Mouse (Mus musculus): ENCODE results near the gene Atf4.

The Atf4 gene

DNA sequence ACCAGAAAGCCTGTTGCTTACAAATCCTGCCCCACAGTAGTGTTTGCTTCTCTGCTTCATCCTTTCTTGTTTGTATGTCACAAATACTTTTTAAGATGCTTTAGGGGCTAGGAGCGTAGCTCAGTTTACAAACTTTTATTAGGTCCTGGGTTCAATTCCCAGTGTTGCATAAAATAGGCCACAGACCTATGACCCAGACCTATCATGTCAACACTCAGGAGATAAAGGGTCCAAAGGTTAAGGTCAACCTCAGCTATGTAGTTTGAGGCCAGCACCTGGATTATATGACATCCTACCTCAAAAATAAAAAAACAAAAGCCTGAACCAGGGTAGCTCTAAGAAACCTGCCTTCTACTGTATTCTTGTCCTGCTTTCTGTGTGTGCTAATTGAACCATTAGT is 6.4 kb upstream of the Atf4 start:
- no peak for ATAC-seq (ENCODE audit: insufficient number of reproducible peaks, low FRiP score, low TSS enrichment)

DNA sequence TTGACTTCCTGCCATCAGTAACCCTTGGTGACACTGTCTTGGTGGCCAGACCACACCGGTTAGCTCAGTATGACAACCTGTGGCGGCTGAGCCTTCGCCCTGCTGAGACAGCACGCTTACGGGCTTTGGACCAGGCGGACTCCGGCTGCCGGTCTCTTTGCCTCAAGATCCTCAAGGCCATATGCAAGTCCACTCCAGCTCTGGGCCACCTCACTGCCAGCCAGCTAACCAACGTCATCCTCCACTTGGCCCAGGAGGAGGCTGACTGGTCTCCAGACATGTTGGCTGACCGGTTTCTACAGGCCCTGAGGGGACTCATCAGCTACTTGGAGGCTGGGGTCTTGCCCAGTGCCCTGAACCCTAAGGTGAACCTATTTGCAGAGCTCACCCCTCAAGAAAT is 5.3 kb upstream of the Atf4 start:
- ATAC-seq (ENCODE audit: insufficient number of reproducible peaks, low FRiP score, low TSS enrichment), result no peak

DNA sequence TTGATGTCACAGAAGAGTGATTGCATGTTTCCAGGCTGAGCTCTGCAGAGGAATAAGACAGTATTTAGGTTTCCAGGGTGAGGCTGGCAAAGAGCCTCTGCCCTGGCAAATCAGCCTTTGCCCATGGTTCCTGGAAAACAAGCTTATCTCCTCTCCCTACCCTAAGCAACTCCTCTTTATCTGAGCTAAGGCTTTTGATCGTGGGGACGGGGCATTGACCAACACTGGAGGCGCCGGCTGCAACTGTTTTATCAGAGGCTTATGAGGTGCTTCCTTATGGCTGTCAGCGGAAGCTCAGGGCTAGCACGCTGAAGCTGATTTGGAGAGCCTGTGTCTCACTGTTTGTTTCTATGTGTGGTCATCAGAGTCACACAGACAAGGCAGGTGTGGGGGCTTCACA is 4.4 kb upstream of the Atf4 start:
- no peak for ATAC-seq (ENCODE audit: insufficient number of reproducible peaks, low FRiP score, low TSS enrichment)

DNA sequence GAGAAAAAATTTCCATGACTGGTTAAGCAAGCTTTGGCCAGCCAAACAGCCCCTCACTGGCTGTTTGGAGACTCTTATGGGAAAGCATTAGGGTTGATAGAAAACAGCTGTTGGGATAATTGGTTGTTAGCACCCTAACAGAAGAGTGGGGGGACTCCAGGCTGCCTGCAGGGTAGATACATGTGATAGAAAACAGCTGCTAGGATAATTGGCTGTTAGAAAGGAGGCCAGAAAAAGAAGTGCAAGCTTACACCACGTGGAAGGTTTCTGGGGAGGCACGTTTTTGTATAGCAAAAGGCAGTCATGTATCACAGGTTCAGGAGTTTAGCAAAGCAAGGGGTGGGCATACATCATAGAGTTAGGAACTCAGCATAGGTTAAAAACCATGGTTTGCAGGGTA is 1.5 kb upstream of the Atf4 start:
- ATAC-seq (ENCODE audit: insufficient number of reproducible peaks, low FRiP score, low TSS enrichment), result no peak

DNA sequence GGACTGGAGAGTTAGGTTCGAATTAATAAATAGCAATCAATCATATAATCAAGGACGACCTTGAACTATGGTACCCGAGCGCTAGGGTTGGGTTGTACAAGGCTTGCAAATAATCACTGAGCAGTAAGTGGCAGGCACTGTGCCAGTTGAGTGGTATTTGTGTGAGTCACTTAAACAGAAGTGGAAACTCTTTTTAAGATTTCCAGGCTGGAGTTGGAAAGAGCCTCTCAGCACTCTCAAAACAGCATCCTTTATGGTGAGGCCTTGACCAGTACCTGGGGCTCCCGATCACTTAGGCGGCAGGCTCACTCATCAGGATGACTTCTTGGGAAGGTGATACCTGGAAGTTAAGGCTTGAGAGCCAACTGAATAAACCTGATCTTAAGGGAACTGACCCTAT is 777 bp upstream of the Atf4 start:
- no peak for ATAC-seq (ENCODE audit: insufficient number of reproducible peaks, low FRiP score, low TSS enrichment)

DNA sequence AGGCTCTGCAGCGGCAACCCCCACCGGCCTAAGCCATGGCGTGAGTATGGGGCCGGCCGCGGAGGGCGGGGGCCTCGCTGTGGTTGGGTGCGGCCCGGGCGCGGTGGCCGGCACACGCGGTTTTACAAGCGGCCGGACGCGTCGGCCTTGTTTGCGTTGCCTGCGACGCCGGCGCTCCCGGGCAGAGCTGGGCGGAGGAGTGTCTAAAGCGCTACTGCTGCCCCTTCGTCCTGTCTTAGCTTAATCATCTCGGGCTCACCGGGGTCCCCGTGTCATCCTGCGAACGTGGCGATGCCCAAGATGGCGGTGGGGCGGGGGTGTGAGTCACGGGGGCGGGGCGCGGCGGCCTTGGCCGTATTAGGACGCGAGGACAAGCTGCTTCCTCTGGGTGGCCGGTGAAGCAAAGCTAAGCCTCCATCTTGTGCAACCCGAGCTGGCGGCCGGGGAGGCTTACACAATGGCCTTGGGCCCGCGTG is 700 bp downstream of the Atf4 start:
- peak; percentile 7; the same call in 1 of the 2 replicates for ATAC-seq (ENCODE audit: insufficient number of reproducible peaks, low FRiP score, low TSS enrichment)

DNA sequence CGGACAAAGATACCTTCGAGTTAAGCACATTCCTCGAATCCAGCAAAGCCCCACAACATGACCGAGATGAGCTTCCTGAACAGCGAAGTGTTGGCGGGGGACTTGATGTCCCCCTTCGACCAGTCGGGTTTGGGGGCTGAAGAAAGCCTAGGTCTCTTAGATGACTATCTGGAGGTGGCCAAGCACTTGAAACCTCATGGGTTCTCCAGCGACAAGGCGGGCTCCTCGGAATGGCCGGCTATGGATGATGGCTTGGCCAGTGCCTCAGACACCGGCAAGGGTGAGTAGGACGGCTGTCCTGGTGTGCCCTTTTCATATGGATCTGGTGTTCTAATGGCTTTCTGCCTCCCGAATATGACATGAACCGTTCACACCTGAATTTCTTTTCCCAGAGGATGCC is 1.3 kb downstream of the Atf4 start:
- no peak for ATAC-seq (ENCODE audit: insufficient number of reproducible peaks, low FRiP score, low TSS enrichment)

DNA sequence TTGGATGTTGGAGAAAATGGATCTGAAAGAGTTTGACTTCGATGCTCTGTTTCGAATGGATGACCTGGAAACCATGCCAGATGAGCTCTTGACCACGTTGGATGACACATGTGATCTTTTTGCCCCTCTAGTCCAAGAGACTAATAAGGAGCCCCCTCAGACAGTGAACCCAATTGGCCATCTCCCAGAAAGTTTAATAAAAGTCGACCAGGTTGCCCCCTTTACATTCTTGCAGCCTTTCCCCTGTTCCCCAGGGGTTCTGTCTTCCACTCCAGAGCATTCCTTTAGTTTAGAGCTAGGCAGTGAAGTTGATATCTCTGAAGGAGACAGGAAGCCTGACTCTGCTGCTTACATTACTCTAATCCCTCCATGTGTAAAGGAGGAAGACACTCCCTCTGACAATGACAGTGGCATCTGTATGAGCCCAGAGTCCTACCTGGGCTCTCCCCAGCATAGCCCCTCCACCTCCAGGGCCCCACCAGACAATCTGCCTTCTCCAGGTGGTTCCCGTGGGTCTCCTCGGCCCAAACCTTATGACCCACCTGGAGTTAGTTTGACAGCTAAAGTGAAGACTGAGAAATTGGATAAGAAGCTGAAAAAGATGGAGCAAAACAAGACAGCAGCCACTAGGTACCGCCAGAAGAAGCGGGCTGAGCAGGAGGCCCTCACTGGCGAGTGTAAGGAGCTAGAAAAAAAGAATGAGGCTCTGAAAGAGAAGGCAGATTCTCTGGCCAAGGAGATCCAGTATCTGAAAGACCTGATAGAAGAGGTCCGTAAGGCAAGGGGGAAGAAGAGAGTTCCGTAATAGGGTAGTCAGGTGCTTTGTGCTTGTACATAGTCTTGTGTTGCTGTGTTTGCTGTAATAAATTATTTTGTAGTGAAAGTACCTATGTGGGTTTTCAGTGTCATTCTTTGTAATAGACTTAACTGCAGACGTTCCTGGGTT is 1.9 kb downstream of the Atf4 start:
- ATAC-seq (ENCODE audit: insufficient number of reproducible peaks, low FRiP score, low TSS enrichment), result no peak

DNA sequence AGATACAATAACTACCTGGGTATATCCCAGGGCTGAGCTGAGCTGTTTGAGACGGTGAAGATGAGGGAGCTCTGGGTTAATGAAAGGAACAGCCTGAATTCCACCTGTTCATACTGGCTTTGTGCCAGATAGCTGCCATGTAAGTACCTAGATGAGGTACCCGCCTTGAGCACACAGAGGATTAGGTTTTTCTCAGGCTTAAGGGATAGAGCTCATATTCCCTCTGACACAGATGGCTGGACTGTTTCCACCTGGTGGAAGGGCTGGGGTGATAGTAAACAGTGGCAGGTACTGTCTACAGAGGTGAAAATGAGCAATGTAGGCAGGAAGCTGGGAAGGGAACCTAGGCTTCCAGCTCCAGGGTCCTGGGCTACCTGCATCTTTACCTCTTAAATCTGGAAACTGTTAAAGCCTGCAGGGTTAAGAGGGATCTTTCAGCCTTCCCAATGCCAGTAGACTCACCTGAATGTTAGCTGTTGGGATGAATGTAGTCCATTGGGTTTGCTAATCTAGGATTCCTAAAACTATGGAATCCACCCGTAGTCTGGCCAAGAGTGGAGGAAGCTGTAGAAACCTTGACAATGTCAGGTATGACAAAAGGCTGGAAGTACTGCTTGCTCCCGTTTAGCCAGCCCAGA is 2.7 kb downstream of the Atf4 start:
- ATAC-seq (ENCODE audit: insufficient number of reproducible peaks, low FRiP score, low TSS enrichment), result no peak

DNA sequence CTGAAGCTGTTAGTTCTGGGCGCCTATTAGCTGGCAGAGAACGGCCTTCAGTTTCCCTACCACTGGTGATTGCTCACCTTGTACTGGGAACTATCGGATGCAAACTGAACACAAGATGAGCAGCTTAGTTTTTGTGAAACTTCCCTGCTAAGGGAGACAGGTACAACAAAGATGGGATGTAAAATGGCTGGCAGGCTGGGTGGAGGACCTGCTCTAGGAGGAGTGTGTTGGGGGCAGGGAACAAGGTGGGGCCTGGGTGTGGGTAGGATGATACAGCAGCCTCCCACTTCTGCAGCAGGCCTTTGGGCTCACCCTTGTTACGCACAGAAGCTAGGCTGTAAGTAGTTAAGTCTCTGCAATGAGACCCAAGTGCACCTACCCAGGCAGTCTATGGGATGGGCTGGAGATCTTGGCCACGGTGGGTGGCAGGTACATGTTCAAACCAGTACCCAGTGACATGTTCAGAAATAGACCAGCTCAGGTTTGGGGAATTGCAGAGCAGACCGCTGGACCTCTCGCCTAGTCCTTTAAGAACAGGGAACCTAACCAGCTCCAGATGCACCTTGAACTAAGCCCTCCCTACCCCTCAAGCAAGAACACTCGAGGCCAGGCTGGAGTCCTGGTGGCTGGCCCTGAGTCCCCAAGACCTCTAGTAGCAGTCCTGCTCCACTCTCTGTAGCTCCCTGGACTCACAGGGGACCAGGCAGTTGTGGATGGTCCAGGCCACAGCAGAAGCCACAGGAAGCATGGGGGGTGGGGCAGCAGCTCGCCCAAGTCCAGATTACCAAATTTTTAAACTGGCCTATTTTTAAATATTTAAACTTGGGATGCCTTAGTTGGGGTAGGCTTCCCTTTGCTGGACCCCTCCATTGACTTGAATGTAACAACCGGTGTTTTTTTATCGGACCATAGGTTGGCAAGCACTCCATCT is 3.5 kb downstream of the Atf4 start:
- ATAC-seq (ENCODE audit: insufficient number of reproducible peaks, low FRiP score, low TSS enrichment), result no peak

DNA sequence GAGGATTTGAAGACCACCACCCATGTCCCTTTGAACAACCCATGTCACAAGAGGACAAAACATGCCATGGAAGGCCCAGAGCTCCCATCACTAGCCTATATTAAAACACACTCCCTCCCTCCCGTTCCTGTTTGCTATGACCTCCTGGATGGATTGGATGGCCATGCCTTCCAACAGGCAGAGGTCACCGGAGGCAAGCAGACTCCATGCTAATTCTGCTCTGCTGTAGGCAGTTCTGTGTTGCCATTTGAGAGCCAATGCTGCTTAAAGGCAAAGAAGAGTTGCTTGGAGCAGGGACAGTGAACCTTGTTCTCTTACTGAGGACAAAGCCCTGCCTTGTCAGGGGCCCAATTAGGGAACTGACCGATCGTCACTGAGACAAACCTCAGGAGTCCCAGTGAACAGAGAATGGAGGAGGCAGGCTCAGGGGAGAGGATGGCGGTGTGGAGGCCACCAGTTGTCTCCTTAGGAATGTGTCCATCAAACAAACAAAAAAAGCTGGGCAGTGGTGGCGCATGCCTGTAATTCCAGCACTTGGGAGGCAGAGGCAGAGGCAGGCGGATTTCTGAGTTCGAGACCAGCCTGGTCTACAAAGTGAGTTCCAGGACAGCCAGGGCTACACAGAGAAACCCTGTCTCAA is 4.5 kb downstream of the Atf4 start:
- ATAC-seq (ENCODE audit: insufficient number of reproducible peaks, low FRiP score, low TSS enrichment), result no peak

DNA sequence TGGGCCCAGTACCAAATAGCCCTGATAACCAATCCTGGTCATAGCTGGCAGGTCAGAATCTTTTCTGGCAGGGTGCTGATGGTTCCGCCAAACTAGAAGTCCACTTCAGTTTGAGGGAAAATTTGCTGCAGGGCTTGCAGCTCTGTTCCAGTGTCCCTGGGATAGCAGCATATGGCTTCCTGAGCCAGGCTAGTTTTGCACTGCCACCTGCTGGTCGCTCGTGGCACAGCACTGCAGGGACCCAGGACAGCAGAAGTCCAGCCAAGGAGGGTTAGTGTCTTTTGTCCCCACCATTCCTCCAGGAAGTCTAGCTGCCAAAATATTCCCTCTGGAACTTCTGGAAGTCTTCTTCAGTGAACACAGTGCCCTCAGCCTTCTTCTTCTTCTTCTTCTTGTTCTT is 5.7 kb downstream of the Atf4 start:
- 0 out of 2 replicates have a peak, but pooled peaks have one; percentile 37 for ATAC-seq (ENCODE audit: insufficient number of reproducible peaks, low FRiP score, low TSS enrichment)

DNA sequence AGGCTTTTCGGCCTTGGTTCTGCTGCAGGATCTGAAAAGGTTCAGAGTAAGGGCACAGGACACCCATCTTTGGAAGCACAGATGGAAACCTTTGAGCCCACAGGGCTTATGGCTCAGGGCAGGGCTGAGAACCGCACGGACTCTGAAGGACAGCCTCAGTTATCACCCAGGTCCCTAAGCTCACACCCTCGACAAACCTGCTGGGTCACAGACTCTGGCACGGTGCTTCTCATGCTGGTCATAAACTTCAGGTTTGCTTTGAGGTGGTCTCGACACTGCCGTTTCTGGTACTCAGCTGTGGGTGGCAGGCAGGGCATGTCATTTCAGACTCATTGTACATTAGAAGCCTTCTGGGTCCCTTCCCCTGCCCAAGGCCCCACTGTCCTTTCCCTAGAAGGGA is 6.1 kb downstream of the Atf4 start:
- ATAC-seq (ENCODE audit: insufficient number of reproducible peaks, low FRiP score, low TSS enrichment), result no peak

DNA sequence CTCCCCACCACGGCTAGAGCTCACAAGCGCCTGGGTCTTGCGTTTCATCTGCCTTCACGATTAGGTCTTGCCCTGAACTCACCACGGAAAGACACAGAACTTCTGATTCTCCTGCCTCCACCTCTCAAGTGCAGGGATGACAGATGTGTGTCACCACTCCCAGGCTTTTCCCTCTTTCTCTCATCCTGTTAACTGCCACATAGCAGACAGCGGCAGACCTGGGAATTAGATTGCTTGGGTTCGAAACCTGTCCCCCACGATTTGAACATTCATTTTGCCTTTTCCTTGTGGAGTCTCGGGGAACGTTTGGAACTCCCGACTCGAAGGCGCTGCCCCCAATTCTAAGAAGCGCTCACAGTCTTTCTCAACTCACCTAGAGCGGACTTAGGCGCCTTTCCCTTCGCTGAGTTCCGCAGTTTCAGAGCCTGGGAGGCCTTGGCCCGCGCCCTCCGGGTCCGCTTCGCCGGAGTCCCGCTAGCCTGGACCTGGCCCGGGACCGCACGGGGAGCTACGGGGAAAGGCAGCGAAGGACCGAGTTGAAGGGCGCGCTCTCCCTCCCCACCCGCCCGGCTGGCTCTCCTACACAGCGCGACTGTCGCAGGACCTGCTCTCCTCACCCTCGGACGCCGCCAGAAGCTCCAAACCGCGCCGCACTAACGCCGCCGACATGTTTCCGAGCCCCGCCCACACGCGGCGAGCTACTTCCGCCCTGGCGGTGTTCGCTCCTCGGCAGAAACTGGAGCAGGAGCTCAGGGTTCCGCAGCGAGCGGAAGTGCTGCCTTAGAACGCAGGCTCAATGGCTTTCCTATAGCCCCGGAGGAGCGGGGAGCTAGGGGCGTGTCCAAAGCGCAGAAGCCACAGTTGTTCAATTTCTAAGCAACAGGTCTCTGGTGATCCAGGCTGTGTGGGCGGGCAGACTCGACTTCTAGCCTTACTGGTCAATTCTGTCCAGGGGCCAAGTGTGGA is 8.9 kb downstream of the Atf4 start, which contains the start of gene Rps19bp1:
Gene Rps19bp1, minus strand, starts transcription at position 706 of the 966 bp plus-strand sequence.
- ATAC-seq (ENCODE audit: insufficient number of reproducible peaks, low FRiP score, low TSS enrichment), result peak; percentile 75

DNA sequence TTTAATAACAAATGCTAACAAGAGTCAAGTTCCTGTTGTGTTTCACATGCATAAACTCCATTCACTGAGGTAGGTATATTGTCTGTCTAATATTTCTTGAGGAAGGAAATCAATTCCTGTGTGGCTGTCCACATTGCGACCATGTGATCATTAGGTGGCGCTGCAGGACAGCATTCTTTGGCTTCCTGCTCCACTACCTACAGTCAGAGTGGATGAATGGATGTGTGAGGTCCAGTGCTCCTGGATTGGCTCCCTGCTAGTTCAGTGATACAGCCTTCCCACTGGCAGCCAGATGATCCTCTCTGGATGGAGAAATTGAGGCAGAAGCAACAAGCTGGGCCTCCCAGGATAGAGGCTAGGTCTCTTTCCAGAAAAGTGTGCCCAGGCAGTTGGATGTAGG is 11.3 kb downstream of the Atf4 start:
- 0 out of 2 replicates have a peak, but pooled peaks have one; percentile 57 for ATAC-seq (ENCODE audit: insufficient number of reproducible peaks, low FRiP score, low TSS enrichment)

DNA sequence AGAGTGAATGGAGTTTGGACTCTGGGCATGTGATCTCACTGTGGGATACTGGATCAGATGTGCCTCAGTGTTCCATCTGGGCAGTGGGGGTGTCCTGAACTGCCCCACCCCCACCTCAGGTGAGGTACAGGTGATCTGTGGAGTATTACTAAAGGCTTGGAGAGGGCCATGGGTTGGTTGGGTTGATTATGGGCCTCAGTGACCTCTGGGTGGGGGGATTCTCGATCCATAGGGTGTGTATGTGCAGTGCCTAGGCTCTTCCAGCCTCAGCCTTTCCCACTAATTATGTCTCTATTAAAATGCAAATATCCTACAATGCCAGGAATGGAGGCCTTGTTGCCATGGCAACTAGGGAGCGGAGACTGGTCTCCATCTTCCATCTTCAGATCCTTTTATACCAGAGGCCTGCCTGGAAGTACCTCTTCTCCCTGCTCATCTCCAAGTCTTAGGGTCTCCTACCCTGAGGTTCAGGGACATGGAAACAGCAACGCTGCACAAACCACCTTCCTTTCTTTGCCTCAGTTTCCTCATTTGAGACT is 16.9 kb downstream of the Atf4 start:
- no peak for ATAC-seq (ENCODE audit: insufficient number of reproducible peaks, low FRiP score, low TSS enrichment)

DNA sequence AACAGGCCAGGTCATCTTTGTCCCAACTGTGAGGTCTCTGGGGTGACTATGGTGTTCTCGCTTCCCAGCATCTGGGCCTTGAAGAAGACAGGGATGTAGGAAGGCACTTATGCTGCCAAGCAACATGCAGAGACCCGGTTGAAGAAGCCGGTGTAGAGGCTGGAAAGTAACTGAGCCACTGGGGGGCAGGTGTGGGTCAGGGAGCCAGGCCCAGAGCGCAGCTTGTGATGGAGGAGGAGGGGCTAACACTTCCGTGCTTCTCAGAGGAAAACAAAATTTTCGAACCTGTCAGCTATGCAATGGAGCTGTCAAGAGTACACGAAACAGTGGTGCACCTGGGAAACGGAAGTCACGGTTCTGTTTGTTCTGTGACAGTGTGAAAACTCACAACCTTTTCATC is 22.1 kb downstream of the Atf4 start:
- ATAC-seq (ENCODE audit: insufficient number of reproducible peaks, low FRiP score, low TSS enrichment), result peak; percentile 57; the same call in 1 of the 2 replicates

DNA sequence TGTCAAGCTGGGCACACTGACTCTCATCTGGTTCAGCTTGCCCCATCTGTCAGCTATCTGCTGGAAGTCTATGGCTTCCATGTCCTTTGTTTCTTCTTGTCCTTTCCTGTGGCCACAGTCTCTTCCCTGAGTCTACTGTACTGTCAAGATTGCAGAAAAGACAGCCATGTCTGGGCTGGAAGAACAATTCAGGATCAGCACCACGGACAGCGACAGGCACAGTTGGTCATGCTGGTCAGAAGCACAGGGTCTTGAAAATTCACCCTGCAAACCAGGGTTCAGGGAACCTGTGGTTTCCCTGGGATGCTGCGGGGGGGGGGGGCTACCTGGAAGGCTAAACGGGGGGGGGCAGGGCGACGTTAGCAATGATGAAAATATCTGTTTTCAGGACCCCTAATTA is 22.6 kb downstream of the Atf4 start:
- no peak for ATAC-seq (ENCODE audit: insufficient number of reproducible peaks, low FRiP score, low TSS enrichment)
